Mouse (Mus musculus) limb, embryonic 10.5 days (tissue): ENCODE measurements at regions not wholly inside any gene's neighbourhood (a gene's known extent, or its start where the extent isn't known, plus 50 kb on each side); places are given as distances from the start of the nearest gene placed in this dataset.
A peak's percentile ranks its signal among the peaks of the same experiment; 100 is the strongest.
"Not testable (repeated sequence)": the region's sequence is repeated elsewhere in the genome, so short reads cannot be mapped to it uniquely, and the experiment has no call there.

Experiments
- DNase-seq: peaks from one replicate; pipeline ENCODE4 v3.0.0-alpha.2; 2017; ENCODE audit warnings: low spot score
- H3K27ac ChIP-seq: fragments of 300-500 bp; sonication (generic); 2 replicates; pipeline ENCODE4 v1.5.1; 2016; ENCODE audit warnings: mild to moderate bottlenecking
- H3K27me3 ChIP-seq: fragments of 300-500 bp; sonication (generic); 2 replicates; pipeline ENCODE4 v1.6.1; 2016; ENCODE audit warnings: low read depth, mild to moderate bottlenecking; ENCODE audit not compliant: poor library complexity, severe bottlenecking
- H3K36me3 ChIP-seq: fragments of 300-500 bp; sonication (generic); 2 replicates; pipeline ENCODE4 v1.6.1; 2016; ENCODE audit warnings: mild to moderate bottlenecking, moderate library complexity
- H3K4me1 ChIP-seq: fragments of 300-500 bp; sonication (generic); 2 replicates; pipeline ENCODE4 v1.6.1; 2016
- H3K4me3 ChIP-seq: fragments of 300-500 bp; sonication (generic); 2 replicates; pipeline ENCODE4 v1.5.1; 2016; ENCODE audit warnings: mild to moderate bottlenecking, moderate library complexity
- H3K9me3 ChIP-seq: fragments of 300-500 bp; sonication (generic); replicated peaks from 2 replicates; pipeline ENCODE4 v1.6.1; 2016; ENCODE audit warnings: mild to moderate bottlenecking
- WGBS: fragments of 180-500 bp; shearing (Covaris S2); methylation state at CpG from one replicate; pipeline ENCODE4 v1.1.7; 2016; 5-methylcytosine and 5-hydroxymethylcytosine counted together

DNA sequence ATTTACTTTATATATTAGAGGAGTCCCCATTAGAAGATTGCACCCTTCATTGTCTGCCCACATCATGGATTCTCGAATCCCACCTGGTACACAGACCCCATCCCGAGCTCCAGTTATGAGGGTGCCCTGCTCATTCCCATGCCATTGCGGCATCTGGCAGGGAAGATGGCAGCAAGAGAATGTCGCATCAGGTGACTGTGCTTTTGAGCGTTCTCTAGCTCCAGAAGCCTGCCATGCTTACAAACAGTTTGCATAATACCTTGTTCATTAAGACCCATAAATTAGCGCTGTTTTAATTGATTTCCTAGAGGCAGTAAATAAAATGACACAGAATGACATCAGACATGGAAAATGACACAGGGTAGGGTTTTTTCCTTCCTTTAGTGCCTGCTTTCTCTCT, 398.0 kb upstream of the Igfbp7 start:
- H3K27ac ChIP-seq = no peak overlapping the region
- H3K9me3 ChIP-seq = no peaks in the 10 kb centered on the region
- no peak overlapping the region for H3K4me3 ChIP-seq
- no peaks in the 10 kb centered on the region for H3K27me3 ChIP-seq
- no peaks in the 10 kb centered on the region for H3K36me3 ChIP-seq
- no peak for DNase-seq
- peaks cover 19% of the 10 kb centered on the region for H3K4me1 ChIP-seq
- 92% methylated on average over 6 of the region's 6 CpGs for WGBS

DNA sequence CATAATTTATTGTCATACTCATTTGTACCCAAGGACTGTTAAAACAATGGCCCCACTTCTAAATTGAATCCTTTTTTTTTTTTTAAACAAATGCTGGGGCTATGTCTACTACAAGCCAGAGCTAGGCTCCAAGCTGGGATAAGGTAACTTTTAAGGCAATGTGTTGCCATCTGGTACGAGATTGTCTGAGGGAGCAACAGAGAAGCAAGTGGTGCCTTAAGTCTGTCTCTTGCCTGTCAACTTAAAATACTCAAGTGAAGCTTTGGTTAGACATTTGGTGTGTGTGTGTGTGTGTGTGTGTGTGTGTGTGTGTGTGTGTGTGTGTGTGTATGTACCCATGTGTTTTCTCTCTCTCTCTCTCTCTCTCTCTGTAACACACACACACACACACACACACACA, 397.5 kb upstream of the Igfbp7 start:
- DNase-seq = no peak
- Histone ChIP-seq H3K9me3 (no peaks in the 10 kb centered on the region), H3K36me3 (no peaks in the 10 kb centered on the region), H3K27me3 (no peaks in the 10 kb centered on the region), H3K4me3 (no peak overlapping the region), H3K4me1 (peaks cover 19% of the 10 kb centered on the region), H3K27ac (no peak overlapping the region)
- 93% methylated on average over 1 of the region's 1 CpGs for WGBS

DNA sequence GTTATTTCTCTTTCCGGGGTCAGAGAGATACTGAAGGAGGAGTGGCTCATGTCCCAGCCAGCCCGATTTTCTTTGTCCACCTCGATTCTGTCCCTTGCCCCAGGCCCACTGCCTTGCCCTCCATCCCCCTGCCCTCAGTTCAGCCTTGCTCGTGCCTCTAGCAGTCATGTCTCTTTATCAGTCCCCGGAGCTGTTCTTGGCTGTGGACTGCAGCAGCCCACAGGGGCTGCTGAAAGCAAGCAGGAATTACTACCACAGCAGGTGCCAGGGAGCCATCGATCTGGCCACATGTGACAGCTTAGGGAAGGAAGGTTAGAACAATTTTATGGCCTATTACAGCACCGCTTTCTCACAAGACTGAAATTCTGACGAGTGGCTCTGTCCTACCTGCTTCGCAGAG, 396.3 kb upstream of the Igfbp7 start:
- no peak overlapping the region for H3K4me3 ChIP-seq
- H3K4me1 ChIP-seq = peaks cover 19% of the 10 kb centered on the region
- no peaks in the 10 kb centered on the region for H3K27me3 ChIP-seq
- peak; percentile 37 for DNase-seq
- H3K36me3 ChIP-seq = no peaks in the 10 kb centered on the region
- no peaks in the 10 kb centered on the region for H3K9me3 ChIP-seq
- 0 out of 2 replicates have a peak overlapping the region, but pooled peaks have one; percentile 3 for H3K27ac ChIP-seq
- WGBS = 46% methylated on average over 9 of the region's 9 CpGs

DNA sequence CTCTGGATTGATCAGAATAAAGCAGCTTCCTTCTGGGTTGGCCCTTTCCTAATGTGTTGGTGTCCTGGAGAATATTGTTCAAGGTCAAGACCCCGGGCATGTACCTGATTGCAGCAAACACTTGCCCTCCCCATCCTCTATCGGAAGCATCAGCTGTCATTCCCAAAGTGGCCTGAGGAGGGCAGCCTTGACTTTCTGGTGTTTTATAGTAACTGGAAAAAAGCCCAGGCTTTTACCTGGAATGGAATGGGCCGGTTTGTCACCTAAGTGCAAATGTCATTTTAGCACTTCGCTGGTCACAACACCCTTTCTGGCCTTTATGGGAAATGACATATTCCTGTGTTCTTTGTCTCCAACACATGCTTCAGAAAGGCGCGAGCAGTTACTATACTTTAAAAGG, 395.7 kb upstream of the Igfbp7 start:
- 63% methylated on average over 6 of the region's 6 CpGs for WGBS
- no peak overlapping the region for H3K27ac ChIP-seq
- H3K36me3 ChIP-seq = no peaks in the 10 kb centered on the region
- peak; percentile 77 for DNase-seq
- H3K27me3 ChIP-seq = no peaks in the 10 kb centered on the region
- H3K9me3 ChIP-seq = no peaks in the 10 kb centered on the region
- H3K4me3 ChIP-seq = no peak overlapping the region
- H3K4me1 ChIP-seq = peaks cover 19% of the 10 kb centered on the region

DNA sequence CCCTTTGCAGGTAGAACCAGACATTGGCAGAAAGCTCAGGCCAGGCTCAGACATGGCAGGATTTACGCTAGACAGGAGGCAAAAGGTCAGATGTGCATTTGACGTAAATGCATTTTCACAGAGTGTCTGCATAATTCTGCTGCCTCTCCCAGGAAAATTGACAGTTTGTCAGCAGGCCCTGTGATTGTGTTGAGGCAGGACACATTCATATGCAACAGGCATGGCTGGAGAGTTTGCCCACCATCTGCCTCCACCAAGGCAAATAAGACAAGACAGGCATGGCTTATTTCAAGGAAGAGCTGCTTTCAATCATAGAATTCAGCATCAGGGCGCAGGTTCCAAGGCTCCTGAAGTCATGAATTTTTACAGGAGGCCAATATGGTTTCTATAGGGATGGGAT, 389.1 kb upstream of the Igfbp7 start:
- H3K27ac ChIP-seq = no peak overlapping the region
- WGBS = 87% methylated on average over 3 of the region's 3 CpGs
- no peak overlapping the region for H3K4me3 ChIP-seq
- DNase-seq = no peak
- no peaks in the 10 kb centered on the region for H3K9me3 ChIP-seq
- no peaks in the 10 kb centered on the region for H3K27me3 ChIP-seq
- no peaks in the 10 kb centered on the region for H3K36me3 ChIP-seq
- no peaks in the 10 kb centered on the region for H3K4me1 ChIP-seq

DNA sequence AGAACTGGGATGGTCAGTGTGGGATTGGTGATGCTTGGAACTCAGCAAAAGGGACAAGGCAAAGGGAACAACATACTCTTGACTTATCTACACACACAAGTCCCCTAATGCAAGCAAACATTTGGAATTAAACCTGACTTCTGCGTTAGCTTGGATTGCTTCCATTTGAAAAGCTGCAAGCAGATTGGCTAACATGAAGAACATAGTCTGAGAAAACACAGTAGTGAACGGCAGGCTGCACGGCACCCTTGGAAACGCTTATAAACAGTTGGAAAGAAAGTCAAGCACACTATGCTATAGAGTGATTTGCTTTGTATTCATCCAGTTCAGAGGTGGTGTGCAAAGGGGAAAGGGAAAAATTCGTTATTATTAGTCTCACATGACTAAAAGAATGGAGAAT, 387.9 kb upstream of the Igfbp7 start:
- Histone ChIP-seq H3K4me1 (no peaks in the 10 kb centered on the region), H3K9me3 (no peaks in the 10 kb centered on the region), H3K36me3 (no peaks in the 10 kb centered on the region), H3K27ac (no peak overlapping the region), H3K4me3 (no peak overlapping the region), H3K27me3 (no peaks in the 10 kb centered on the region)
- WGBS = 87% methylated on average over 5 of the region's 5 CpGs
- DNase-seq = no peak

DNA sequence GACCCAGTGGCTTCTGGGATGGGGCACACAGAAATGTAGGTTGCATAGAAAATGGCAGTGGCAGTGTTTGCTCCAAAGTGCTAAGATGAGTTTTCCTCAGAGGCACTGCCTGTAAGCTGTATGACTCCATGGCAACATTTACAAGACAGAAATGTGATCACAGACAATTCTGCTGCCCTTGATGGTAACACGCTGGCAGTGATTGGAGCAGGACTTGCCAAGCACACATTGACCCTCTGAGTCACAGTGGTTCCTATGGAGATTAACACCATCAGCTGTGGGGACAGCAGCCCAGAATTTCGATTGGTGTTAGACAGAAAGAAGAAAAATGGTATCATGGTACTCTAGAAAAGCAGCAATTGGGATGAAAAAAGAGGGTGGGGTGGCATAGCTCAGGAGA, 376.1 kb upstream of the Igfbp7 start:
- WGBS = 66% methylated on average over 2 of the region's 2 CpGs
- no peak for DNase-seq
- Histone ChIP-seq H3K27me3 (no peaks in the 10 kb centered on the region), H3K4me1 (no peaks in the 10 kb centered on the region), H3K36me3 (no peaks in the 10 kb centered on the region), H3K4me3 (no peak overlapping the region), H3K9me3 (no peaks in the 10 kb centered on the region), H3K27ac (no peak overlapping the region)

DNA sequence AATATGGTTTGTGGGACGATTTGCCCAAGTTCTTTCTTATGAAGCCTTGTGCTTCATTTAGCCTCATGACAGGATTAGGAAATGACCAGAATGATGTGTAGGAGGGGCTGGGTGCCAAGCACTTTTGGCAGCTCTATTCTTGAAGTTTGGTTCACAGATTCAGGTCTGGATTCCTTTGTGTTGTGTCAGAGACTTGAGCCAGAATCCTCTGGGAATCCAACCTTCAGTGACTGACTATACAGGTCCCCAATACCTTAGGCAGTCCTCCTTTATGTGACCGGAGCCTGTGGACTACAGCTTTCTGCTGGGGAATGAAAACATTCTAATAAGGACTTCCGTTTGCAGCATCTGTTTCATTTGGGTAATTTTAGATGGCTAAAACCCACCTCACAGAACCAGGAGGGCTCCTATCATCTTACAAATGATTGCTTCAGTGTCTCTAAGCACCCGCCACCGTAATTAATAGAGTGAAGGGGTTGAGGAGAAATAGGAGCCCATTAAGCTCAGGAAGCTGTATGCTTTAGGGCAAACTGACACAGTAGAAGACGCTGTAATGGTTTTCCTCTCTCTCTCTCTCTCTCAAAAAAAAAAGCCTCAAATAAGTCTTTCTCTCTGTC, 354.7 kb upstream of the Igfbp7 start:
- Histone ChIP-seq H3K27ac (no peak overlapping the region), H3K36me3 (no peaks in the 10 kb centered on the region), H3K9me3 (no peaks in the 10 kb centered on the region), H3K27me3 (no peaks in the 10 kb centered on the region), H3K4me3 (no peak overlapping the region), H3K4me1 (no peaks in the 10 kb centered on the region)
- DNase-seq = no peak
- 81% methylated on average over 6 of the region's 6 CpGs for WGBS

DNA sequence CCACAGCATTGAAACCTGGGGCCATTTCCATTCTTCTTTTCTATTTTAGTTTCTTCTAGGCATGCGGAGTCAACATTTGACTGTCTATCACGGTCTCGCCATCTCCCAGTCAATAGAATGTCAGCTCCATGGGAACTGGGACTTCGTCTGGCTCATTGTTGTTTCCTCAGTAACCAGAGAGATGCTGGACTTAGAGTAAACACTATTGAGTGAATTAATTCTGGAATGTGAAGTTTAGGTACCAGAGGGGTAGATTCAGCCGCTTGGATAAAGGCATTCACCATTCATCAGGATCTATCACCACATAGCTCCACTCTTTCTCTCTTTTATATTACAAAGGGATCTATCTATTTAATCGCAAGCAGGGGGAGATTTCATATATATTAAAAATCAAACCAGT, 354.2 kb upstream of the Igfbp7 start:
- WGBS = 93% methylated on average over 6 of the region's 6 CpGs
- Histone ChIP-seq H3K4me1 (no peaks in the 10 kb centered on the region), H3K4me3 (no peak overlapping the region), H3K9me3 (no peaks in the 10 kb centered on the region), H3K27ac (no peak overlapping the region), H3K27me3 (no peaks in the 10 kb centered on the region), H3K36me3 (no peaks in the 10 kb centered on the region)
- DNase-seq = no peak

DNA sequence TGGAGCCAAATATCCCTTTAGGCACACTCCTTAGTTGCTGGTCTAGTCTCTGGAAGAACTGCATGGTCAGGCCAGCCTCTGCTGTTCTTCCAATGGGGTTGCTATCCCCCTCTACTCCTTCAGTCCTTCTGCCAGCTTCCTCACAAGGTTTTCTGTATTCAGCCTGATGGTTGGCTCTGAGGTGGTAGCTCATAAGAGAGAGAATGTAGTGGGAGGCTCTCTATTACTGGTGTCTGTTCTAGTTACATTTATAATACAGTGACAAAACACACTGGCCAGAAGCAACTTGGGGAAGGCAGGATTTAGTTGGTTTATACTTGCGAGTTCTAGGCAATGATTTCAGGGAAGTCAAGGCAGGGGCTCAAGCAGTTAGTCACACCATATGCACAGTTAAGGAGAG, 341.1 kb upstream of the Igfbp7 start:
- Histone ChIP-seq H3K4me1 (no peaks in the 10 kb centered on the region), H3K36me3 (no peaks in the 10 kb centered on the region), H3K9me3 (no peaks in the 10 kb centered on the region), H3K27ac (no peak overlapping the region), H3K27me3 (no peaks in the 10 kb centered on the region), H3K4me3 (no peak overlapping the region)
- 100% methylated on average over 1 of the region's 1 CpGs for WGBS
- no peak for DNase-seq

DNA sequence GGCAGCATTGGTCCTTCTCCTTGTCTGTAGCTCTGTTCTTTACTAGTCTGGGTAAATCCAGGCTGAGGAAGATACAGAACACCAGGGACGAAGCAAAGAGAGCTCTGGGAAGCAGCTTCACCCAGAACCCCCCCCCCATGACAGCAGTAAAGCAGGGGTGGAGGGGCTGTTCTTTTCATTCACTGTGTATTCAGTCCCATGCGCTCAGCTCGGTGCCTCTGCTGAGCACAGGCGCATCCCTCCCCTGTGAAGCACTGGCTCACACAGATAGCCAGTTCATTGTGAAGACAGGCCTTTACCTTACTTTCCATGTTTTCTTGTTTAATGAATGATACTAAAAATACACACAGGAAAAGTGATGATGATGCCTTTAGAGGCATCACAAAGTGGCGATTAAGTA, 338.8 kb upstream of the Igfbp7 start:
- 88% methylated on average over 5 of the region's 5 CpGs for WGBS

DNA sequence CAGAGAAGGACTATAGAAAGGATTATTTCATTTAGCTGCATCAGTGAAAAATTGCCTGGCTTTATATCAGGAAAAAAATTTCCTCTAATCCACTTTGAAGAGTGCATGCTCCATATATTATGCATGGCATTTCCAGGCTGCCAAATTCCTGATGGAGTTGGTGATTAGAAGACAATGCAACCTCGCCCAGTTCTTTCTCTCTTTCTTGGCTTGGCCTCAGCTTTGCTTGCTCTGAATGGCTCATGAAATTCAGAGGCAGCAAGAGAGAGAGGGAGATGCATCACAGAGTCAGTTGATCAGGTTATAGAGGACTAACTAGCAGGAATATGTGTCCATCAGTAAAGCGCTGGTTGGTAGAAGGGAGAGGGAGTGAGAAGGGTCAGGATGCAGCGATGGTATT, 335.6 kb upstream of the Igfbp7 start:
- no peaks in the 10 kb centered on the region for H3K36me3 ChIP-seq
- no peaks in the 10 kb centered on the region for H3K9me3 ChIP-seq
- H3K27me3 ChIP-seq = no peaks in the 10 kb centered on the region
- 76% methylated on average over 3 of the region's 3 CpGs for WGBS
- H3K4me3 ChIP-seq = no peak overlapping the region
- no peak overlapping the region for H3K27ac ChIP-seq
- DNase-seq = no peak
- no peaks in the 10 kb centered on the region for H3K4me1 ChIP-seq

More for the DNA sequence above, 338.8 kb upstream of the Igfbp7 start:
- no peak for DNase-seq
- H3K27ac ChIP-seq = no peak overlapping the region
- H3K4me1 ChIP-seq = no peaks in the 10 kb centered on the region
- H3K4me3 ChIP-seq = no peak overlapping the region
- no peaks in the 10 kb centered on the region for H3K9me3 ChIP-seq
- no peaks in the 10 kb centered on the region for H3K27me3 ChIP-seq
- no peaks in the 10 kb centered on the region for H3K36me3 ChIP-seq

DNA sequence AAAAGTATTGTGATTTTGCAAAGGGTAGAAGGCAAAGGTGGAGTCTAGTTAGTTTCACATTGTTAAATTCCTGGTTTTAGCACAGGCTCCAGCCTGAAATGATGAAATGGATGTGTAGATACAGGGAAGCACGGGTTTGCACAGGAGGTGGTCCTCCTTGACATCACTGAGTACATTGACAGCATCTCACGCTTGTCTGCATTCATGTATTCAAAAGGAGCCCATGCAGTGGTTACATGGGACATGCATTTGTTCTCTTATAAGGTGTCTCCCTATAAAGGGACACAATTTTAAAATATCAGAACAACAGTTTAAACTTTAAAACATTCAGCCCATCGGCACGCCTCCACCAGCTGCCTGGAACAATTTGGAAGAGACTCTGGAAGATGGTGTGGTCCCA, 322.4 kb upstream of the Igfbp7 start:
- not testable (repeated sequence) for H3K36me3 ChIP-seq, H3K27ac ChIP-seq
- WGBS = 91% methylated on average over 4 of the region's 4 CpGs

DNA sequence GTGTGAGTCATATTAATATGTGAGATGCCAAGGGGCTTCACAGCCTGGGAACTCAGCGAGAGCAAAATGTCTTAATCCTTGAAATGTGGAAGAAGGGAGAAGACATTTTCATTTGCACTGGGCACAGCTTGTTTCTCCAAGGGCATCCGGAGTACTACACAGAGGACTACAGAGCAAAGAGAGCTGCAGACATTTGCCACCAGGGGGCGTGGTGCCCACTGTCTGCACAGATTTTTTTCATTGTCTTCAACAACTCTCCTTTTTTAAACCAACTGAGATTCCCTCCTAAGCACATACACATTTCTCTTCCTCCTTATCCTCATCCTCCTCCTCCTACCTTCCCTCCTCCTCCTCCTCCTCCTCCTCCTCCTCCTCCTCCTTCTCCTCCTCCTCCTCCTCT, 273.8 kb upstream of the Igfbp7 start:
- 79% methylated on average over 3 of the region's 3 CpGs for WGBS
- Histone ChIP-seq H3K27me3 (no peaks in the 10 kb centered on the region), H3K27ac (no peak overlapping the region), H3K9me3 (no peaks in the 10 kb centered on the region), H3K4me3 (no peak overlapping the region), H3K4me1 (no peaks in the 10 kb centered on the region), H3K36me3 (no peaks in the 10 kb centered on the region)
- DNase-seq = no peak

More for the DNA sequence above, 322.4 kb upstream of the Igfbp7 start:
- not testable (repeated sequence) for DNase-seq, H3K4me3 ChIP-seq, H3K4me1 ChIP-seq, H3K9me3 ChIP-seq, H3K27me3 ChIP-seq
